Mouse (Mus musculus): ENCODE measurements around the gene Filip1l.

Filip1l gene

GRCm38 (mm10) chr16:57577519-57577918 lies 224.6 kb downstream of the Filip1l start:
- DNase-seq = no peak

- no peak for DNase-seq
Observed at GRCm38 (mm10) chr16:57580041-57580440, 227.1 kb downstream of the Filip1l start.

- DNase-seq = peak in 1 of 2 experiments; percentile 17
Observed at GRCm38 (mm10) chr16:57582008-57582407, 229.1 kb downstream of the Filip1l start.

GRCm38 (mm10) chr16:57585201-57585600 lies 232.3 kb downstream of the Filip1l start:
- DNase-seq = no peak

GRCm38 (mm10) chr16:57593422-57594157 lies 240.7 kb downstream of the Filip1l start:
- DNase-seq = no peak

- no peak for DNase-seq
Observed at GRCm38 (mm10) chr16:57597295-57597957, 244.5 kb downstream of the Filip1l start.

- no peak for DNase-seq
Observed at GRCm38 (mm10) chr16:57601031-57601430, 248.1 kb downstream of the Filip1l start.

GRCm38 (mm10) chr16:57606444-57607227 lies 253.7 kb downstream of the Filip1l start, which contains the start of gene Cmss1:
Gene Cmss1 (minus strand): TSS chr16:57606864.
- peak; percentile 77 to 80 for DNase-seq

- DNase-seq = peak in 1 of 2 experiments; percentile 15
Observed at GRCm38 (mm10) chr16:57611768-57612167, 258.9 kb downstream of the Filip1l start.

Measured in lung, adult 18-20 months (tissue).